Mouse (Mus musculus): ENCODE data around the gene Lrrc30.

DNA sequence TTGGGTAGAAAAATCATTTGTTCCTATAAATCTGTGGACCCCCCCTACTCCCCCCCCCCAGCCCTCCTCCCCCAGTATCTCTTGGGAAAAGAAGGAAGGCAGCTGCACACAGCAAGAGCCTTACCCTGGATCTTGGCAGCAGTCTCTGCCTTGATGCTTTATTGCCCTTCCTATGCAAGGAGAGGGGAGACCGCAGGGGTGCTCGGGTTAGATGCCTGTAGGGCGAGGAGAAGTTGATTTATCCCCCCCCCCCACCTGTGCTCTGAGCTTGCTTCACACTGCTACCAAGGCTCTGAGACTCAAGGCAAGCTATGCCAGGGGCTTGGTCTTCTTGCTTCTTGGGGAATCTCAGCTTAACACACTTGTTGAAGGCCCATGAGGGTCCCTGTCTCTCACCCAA lies 2.8 kb downstream of the Lrrc30 start:
- TF ChIP-seq GATA1 (IDR thresholded peaks at IDR 0.05; ENCODE audit: borderline replicate concordance, low read length) (no peak), FLI1 (IDR thresholded peaks at IDR 0.05; ENCODE audit: low read length) (no peak)
